Mouse (Mus musculus) frontal cortex, postnatal 14 days (tissue): ENCODE measurements around the gene Gm3278.
"Not testable (repeated sequence)": the region's sequence is repeated elsewhere in the genome, so short reads cannot be mapped to it uniquely, and the experiment has no call there.

ENCODE experiments used
- DNase-seq, 2 experiments: peaks; one replicate each; pipeline ENCODE4 v3.0.0; 2022; ENCODE audit warnings: low spot score in 2 of 2

Gm3278 gene

DNA sequence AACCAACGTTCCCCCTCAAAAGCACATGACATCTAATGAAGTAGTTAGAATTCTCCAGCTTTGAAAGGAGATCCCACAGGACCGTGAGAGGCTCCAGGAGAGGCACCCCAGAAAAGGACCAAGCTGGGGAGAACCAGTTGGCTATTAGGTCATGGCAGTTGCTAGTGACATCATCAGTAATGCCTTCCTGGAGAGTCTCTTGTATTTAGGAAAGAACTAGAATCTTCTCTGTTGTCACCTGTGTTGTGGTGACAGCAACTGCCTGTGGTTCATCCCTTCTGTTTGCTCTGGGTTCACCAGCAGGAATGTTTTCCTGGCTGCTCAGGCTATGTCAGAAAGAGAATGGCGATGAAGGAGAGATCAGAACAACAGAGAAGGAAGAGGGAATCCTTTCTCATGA lies at the start of gene Gm3278:
TSS of gene Gm3278 (plus strand) at position 301 of the 400 bp plus-strand sequence.
- not testable (repeated sequence) for DNase-seq

DNA sequence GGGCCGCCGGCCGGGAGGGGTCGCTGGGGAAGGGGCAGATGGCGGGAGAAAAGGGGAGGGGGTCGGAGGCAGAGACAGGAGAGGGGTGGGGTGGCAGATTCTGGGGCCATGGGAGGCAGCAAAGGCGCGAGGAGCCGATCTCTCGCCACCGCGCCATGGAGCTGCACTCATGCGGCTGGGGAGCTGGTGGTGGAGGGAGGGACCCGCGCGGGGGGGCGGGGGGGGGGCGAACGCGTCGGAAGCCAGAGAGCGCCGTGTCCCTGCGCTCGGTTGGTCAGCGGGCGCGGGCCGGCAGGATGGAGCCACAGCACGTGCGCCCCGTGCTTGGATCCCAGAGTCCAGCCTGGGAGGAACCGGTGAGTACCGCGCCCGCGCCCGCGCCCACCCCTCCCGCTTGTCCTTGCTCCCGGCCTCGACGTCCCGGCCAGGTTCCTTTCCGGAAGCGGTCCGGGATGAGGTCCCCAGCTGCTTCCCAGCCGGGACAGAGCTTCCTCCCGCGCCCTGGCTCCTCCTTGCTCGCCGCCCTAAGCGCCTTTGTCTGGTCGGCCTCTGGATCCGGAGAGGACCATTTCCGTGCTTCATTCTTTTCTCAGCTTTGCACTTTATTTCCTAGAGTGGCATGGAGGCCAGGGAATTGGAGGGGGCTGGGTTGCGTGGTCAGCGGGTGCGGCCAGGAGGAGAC lies 36.8 kb upstream of the Gm3278 start, which contains the start of gene Gm3264:
TSS of gene Gm3264 (plus strand) at position 278 of the 682 bp plus-strand sequence.
- DNase-seq, result not testable (repeated sequence)
